Mouse (Mus musculus) kidney, embryonic 16.5 days (tissue): ENCODE data around the gene Fbxl20. TPM values are rescaled to one million over a fixed set of nuclear protein-coding genes. Genes with fewer than 3 reads are reported as not detected.

Source experiments
- ATAC-seq: fragments of 200-750 bp; cut with Nextera tagmentation; 2 replicates; pipeline ENCODE4 v1.8.0; 2017; ENCODE audit warnings: moderate TSS enrichment; ENCODE audit not compliant: low FRiP score, low TSS enrichment
- H3K27ac ChIP-seq: fragments of 300-500 bp; sonication (generic); 2 replicates; pipeline ENCODE4 v1.5.1; 2014; ENCODE audit warnings: low read length
- H3K27me3 ChIP-seq: fragments of 300-500 bp; sonication (generic); 2 replicates; pipeline ENCODE4 v1.6.1; 2014; ENCODE audit warnings: low read length, control low read depth, mixed read lengths; ENCODE audit not compliant: insufficient read depth
- H3K36me3 ChIP-seq: fragments of 300-500 bp; sonication (generic); 2 replicates; pipeline ENCODE4 v1.6.1; 2014; ENCODE audit warnings: low read length, control low read depth, mixed read lengths; ENCODE audit not compliant: insufficient read depth
- H3K4me1 ChIP-seq: fragments of 300-500 bp; sonication (generic); 2 replicates; pipeline ENCODE4 v1.6.1; 2014; ENCODE audit warnings: low read length, control low read depth, mixed read lengths; ENCODE audit not compliant: insufficient read depth
- H3K4me2 ChIP-seq: fragments of 300-500 bp; sonication (generic); replicated peaks from 2 replicates; pipeline ENCODE4 v1.6.1; 2014; ENCODE audit warnings: low read depth, low read length
- H3K4me3 ChIP-seq: fragments of 300-500 bp; sonication (generic); 2 replicates; pipeline ENCODE4 v1.5.1; 2014; ENCODE audit warnings: mild to moderate bottlenecking, low read length
- H3K9ac ChIP-seq: fragments of 300-500 bp; sonication (generic); replicated peaks from 2 replicates; pipeline ENCODE4 v1.6.1; 2014; ENCODE audit warnings: low read length
- H3K9me3 ChIP-seq: fragments of 300-500 bp; sonication (generic); 2 replicates; pipeline ENCODE4 v1.6.1; 2016; ENCODE audit warnings: low read length, control low read depth
- WGBS: fragments of 180-500 bp; shearing (Covaris S2); extraction: QIAGEN DNeasy Blood & Tissue Kit; methylation state at CpG from one replicate; pipeline ENCODE4 v1.1.7; 2014; 5-methylcytosine and 5-hydroxymethylcytosine counted together
- polyA plus RNA-seq: library from polyadenylated mRNA; unstranded; fragments of >200 nt; fragmentation: Nextera tagmentation; extraction: Ambion mirVana; gene quantifications from 2 replicates; pipeline ENCODE4 v1.2.1, GENCODE M21; 2015

The Fbxl20 gene
- polyA plus RNA-seq, 1 experiment from 2014 or later = 20.0 TPM

DNA sequence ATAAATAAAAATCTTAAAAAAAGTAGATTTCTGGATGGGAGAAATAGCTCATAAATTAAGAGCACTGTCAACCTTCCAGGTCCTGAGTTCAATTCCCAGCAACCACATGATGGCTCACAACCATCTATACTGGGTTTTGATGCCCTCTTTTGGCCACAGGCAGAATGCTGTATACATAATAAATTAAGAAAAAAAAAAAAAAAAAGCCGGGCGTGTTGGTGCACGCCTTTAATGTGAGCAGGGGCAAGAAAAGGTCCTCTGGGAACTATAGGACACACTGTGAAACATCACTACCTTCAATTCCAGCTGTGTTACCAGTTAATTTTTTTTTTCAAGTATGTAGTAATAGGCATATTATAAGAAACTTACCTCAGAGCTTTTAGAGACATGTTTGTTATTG, 48.9 kb downstream of the Fbxl20 start:
- Histone ChIP-seq H3K9ac (no peak overlapping the region), H3K36me3 (peaks cover 49% of the 10 kb centered on the region), H3K27ac (no peak overlapping the region), H3K9me3 (no peaks in the 10 kb centered on the region), H3K27me3 (no peaks in the 10 kb centered on the region), H3K4me1 (no peaks in the 10 kb centered on the region), H3K4me2 (no peak overlapping the region), H3K4me3 (no peak overlapping the region)
- WGBS = 82% methylated on average over 3 of the region's 3 CpGs
- ATAC-seq = no peak

GRCm38 (mm10) chr11:98090583-98090982, 59.6 kb downstream of the Fbxl20 start:
- Histone ChIP-seq H3K4me3 (no peak overlapping the region), H3K27me3 (no peaks in the 10 kb centered on the region), H3K27ac (no peak overlapping the region), H3K4me1 (no peaks in the 10 kb centered on the region), H3K9ac (no peak overlapping the region), H3K4me2 (no peak overlapping the region), H3K9me3 (no peaks in the 10 kb centered on the region), H3K36me3 (peaks cover 43% of the 10 kb centered on the region)
- ATAC-seq = no peak
- 87% methylated on average over 9 of the region's 9 CpGs for WGBS

- H3K27me3 ChIP-seq = no peaks in the 10 kb centered on the region
- peak; percentile 19; the same call in 1 of the 2 replicates for ATAC-seq
- H3K4me3 ChIP-seq = no peak overlapping the region
- no peak overlapping the region for H3K4me2 ChIP-seq
- 46% methylated on average over 7 of the region's 7 CpGs for WGBS
- no peak overlapping the region for H3K27ac ChIP-seq
- H3K4me1 ChIP-seq = no peaks in the 10 kb centered on the region
- H3K9me3 ChIP-seq = no peaks in the 10 kb centered on the region
- H3K9ac ChIP-seq = no peak overlapping the region
- peaks cover 33% of the 10 kb centered on the region for H3K36me3 ChIP-seq
Measured at GRCm38 (mm10) chr11:98088224-98088623, 62.0 kb downstream of the Fbxl20 start.

DNA sequence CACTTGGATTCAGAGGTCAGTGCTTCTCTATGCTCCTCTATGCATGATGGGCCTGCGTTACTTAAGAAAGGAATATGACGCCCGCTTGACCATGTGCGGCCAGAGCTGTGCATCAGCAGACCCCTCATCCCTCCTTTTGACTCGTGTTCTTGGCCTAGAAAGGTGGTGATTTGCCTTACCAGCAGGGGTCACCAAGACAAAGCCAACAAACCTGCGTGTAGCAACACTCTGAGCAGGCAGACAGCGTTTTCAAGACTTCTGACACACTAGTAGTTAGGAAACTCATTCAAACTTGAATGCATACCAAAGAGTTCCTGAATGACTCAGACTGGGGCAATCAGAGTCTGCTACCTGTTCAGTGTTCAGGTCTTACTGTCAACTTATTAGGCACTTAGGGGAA, 63.6 kb downstream of the Fbxl20 start:
- no peak overlapping the region for H3K4me3 ChIP-seq
- H3K9ac ChIP-seq = no peak overlapping the region
- H3K36me3 ChIP-seq = peaks cover 20% of the 10 kb centered on the region
- H3K4me1 ChIP-seq = no peaks in the 10 kb centered on the region
- no peak for ATAC-seq
- H3K27me3 ChIP-seq = no peaks in the 10 kb centered on the region
- H3K9me3 ChIP-seq = no peaks in the 10 kb centered on the region
- no peak overlapping the region for H3K27ac ChIP-seq
- H3K4me2 ChIP-seq = no peak overlapping the region
- 70% methylated on average over 7 of the region's 7 CpGs for WGBS

GRCm38 (mm10) chr11:98086141-98086540, 64.1 kb downstream of the Fbxl20 start:
- WGBS = 91% methylated on average over 9 of the region's 9 CpGs
- H3K27ac ChIP-seq = no peak overlapping the region
- no peak overlapping the region for H3K9ac ChIP-seq
- H3K36me3 ChIP-seq = peaks cover 20% of the 10 kb centered on the region
- no peak for ATAC-seq
- H3K4me2 ChIP-seq = no peak overlapping the region
- no peaks in the 10 kb centered on the region for H3K9me3 ChIP-seq
- no peak overlapping the region for H3K4me3 ChIP-seq
- H3K27me3 ChIP-seq = no peaks in the 10 kb centered on the region
- H3K4me1 ChIP-seq = no peaks in the 10 kb centered on the region

- H3K9ac ChIP-seq = no peak overlapping the region
Measured at GRCm38 (mm10) chr11:98082745-98083144, 67.5 kb downstream of the Fbxl20 start.

GRCm38 (mm10) chr11:98080450-98080849, 69.8 kb downstream of the Fbxl20 start:
- ATAC-seq = no peak
- 79% methylated on average over 6 of the region's 6 CpGs for WGBS
- Histone ChIP-seq H3K9ac (no peak overlapping the region), H3K4me3 (no peak overlapping the region), H3K27me3 (no peaks in the 10 kb centered on the region), H3K4me1 (no peaks in the 10 kb centered on the region), H3K27ac (no peak overlapping the region), H3K36me3 (no peaks in the 10 kb centered on the region), H3K4me2 (no peak overlapping the region), H3K9me3 (no peaks in the 10 kb centered on the region)

More at GRCm38 (mm10) chr11:98082745-98083144, 67.5 kb downstream of the Fbxl20 start:
- Histone ChIP-seq H3K36me3 (no peaks in the 10 kb centered on the region), H3K4me1 (no peaks in the 10 kb centered on the region), H3K4me3 (no peak overlapping the region), H3K9me3 (no peaks in the 10 kb centered on the region), H3K4me2 (no peak overlapping the region), H3K27me3 (no peaks in the 10 kb centered on the region), H3K27ac (no peak overlapping the region)
- 81% methylated on average over 7 of the region's 7 CpGs for WGBS
- no peak for ATAC-seq

DNA sequence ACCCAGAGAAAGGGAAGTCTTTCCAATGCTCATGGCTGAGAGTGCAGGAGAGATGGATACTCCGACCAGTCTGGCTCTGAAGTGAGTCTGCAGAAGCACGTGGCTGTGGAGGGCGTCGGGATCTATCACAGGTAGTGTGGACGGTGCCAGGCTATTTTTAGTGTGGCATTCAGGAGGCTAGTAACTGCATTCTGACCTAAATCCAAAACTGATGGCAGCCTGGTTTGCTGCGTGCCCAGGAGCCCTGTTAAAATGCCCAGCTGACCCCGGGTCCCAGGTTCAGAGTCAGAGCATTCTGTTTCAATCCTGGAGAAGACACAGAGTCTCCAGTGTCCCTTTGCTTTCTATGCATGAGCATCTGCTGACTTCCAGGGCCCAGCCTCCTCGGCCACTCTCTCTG, 73.1 kb downstream of the Fbxl20 start:
- Histone ChIP-seq H3K4me2 (no peak overlapping the region), H3K36me3 (no peaks in the 10 kb centered on the region), H3K4me3 (no peak overlapping the region), H3K27ac (no peak overlapping the region), H3K9me3 (no peaks in the 10 kb centered on the region), H3K4me1 (no peaks in the 10 kb centered on the region), H3K27me3 (no peaks in the 10 kb centered on the region), H3K9ac (no peak overlapping the region)
- 81% methylated on average over 8 of the region's 8 CpGs for WGBS
- no peak for ATAC-seq

DNA sequence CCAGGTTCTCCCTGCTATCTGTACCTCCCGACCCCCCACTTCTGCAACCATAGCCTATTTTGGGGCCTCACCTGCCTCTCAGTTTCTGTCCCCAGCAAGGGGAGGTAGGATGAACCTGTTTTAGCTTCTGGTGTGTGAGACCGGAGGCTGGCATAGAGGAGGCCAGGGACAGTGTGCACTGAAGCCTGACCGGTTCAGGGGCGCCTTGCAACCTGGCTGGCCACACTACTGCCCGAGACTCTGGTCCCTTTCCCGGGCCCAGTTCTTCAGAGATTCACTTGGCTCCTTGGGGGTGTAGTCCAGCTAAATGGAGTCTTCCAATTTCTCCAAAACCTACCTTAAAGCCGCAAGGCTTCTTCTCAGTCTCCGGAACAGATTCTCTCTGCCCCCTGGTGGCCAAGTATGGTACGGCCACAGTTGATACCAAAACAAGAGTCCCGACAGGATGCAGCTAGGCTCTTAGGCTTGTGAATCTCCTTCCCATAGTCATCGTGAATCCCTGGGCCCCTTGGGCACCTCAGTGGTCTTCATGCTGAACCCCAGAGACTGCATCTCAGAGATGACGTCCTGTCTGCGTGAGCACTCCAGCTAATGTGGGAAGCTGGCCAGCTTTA, 74.9 kb downstream of the Fbxl20 start:
- ATAC-seq = peak; percentile 59

DNA sequence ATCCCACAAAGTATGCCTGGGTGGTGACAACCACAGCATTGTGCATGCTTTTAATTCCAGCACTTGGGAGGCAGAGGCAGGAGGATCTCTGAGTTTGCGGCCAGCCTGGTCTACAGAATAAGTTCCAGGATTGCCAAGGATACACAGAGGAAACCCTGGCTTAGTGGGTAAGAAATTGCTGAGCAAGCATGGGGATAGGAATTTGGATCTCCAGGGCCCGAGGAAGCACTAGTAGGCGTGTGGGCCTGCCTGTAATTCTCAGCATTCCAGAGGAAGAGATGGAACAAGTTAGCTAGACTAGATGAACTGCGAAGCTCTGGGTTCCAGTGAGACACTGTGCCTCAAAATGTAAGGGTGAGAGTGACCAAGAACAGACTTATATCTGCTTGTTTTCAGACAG, 76.8 kb downstream of the Fbxl20 start:
- Histone ChIP-seq H3K27ac (no peak overlapping the region), H3K9me3 (no peaks in the 10 kb centered on the region), H3K4me3 (no peak overlapping the region), H3K27me3 (no peaks in the 10 kb centered on the region), H3K36me3 (no peaks in the 10 kb centered on the region), H3K4me1 (no peaks in the 10 kb centered on the region), H3K4me2 (no peak overlapping the region), H3K9ac (no peak overlapping the region)
- no peak for ATAC-seq
- WGBS = 88% methylated on average over 4 of the region's 4 CpGs

More for the DNA sequence above, 74.9 kb downstream of the Fbxl20 start:
- Histone ChIP-seq H3K36me3 (no peaks in the 10 kb centered on the region), H3K4me3 (peak overlapping the region; percentile 22), H3K9me3 (no peaks in the 10 kb centered on the region), H3K27ac (no peak overlapping the region), H3K27me3 (no peaks in the 10 kb centered on the region), H3K4me1 (no peaks in the 10 kb centered on the region), H3K9ac (peak overlapping the region; percentile 52), H3K4me2 (peak overlapping the region; percentile 47)
- WGBS = 13% methylated on average over 13 of the region's 13 CpGs
